Comparison of ENCODE assay signal across 24 mouse cellular contexts in genomic region chr17:33550388-33550787, GRCm38 (mm10). TPM values are rescaled to one million over a fixed set of nuclear protein-coding genes. Genes with fewer than 3 reads are reported as not detected.
A peak's percentile ranks its signal among the peaks of the same experiment; 100 is the strongest.
DNase-seq lines count a peak whose midpoint lies in the region; ATAC-seq lines count a peak whose summit lies in the region.
"Had no signal": no experiment of that assay in that cellular context is flagged by ENCODE, and none has a peak within 500 bp of the region (broad histone marks: within the 10 kb centered on the region; RNA-seq: fewer than 3 reads in every experiment).

No protein-coding gene starts in this region.

- H3K9me3 ChIP-seq in kidney, embryonic 16.5 days (ENCODE audit: low read length) = no peaks in the 10 kb centered on the region
- H3K9me3 ChIP-seq: forebrain, embryonic 13.5 days; heart, embryonic 10.5 days; hindbrain, embryonic 12.5 days had no signal

- H3K4me3 ChIP-seq in kidney, embryonic 16.5 days (ENCODE audit: low read length) = no peak overlapping the region
- H3K4me3 ChIP-seq: forebrain, embryonic 13.5 days; gastrocnemius, adult 2 months; heart, embryonic 10.5 days; hindbrain, embryonic 12.5 days had no signal

- H3K9ac ChIP-seq in kidney, embryonic 16.5 days (replicated peaks; ENCODE audit: low read length) = no peak overlapping the region
- H3K9ac ChIP-seq: forebrain, embryonic 13.5 days; forebrain, postnatal 0 days; hindbrain, embryonic 12.5 days had no signal

- H3K27ac ChIP-seq in kidney, embryonic 16.5 days (ENCODE audit: low read length) = no peak overlapping the region
- H3K27ac ChIP-seq: forebrain, embryonic 13.5 days; gastrocnemius, adult 2 months; heart, embryonic 10.5 days; hindbrain, embryonic 12.5 days had no signal

- H3K27me3 ChIP-seq in kidney, embryonic 16.5 days (ENCODE audit: insufficient read depth, low read length) = no peaks in the 10 kb centered on the region
- H3K27me3 ChIP-seq: CH12.LX; forebrain, embryonic 13.5 days; hindbrain, embryonic 12.5 days; Patski had no signal

- no peaks in the 10 kb centered on the region for H3K4me1 ChIP-seq in kidney, embryonic 16.5 days (ENCODE audit: insufficient read depth, low read length)
- H3K4me1 ChIP-seq: forebrain, embryonic 13.5 days; heart, embryonic 10.5 days; hindbrain, embryonic 12.5 days had no signal

- peaks cover 30% of the 10 kb centered on the region for H3K36me3 ChIP-seq in kidney, embryonic 16.5 days (ENCODE audit: insufficient read depth, low read length)

- no peak for ATAC-seq in kidney, embryonic 16.5 days (ENCODE audit: low FRiP score, low TSS enrichment)
- 0 out of 2 replicates have a peak, but pooled peaks have one; percentile 9 for ATAC-seq in megakaryocyte progenitor cell, adult 5-6 weeks (replicated peaks; ENCODE audit: poor library complexity)
- ATAC-seq: activated CD4-positive, CD25-positive, alpha-beta regulatory T cell, adult 4 months; forebrain, embryonic 13.5 days; forebrain, postnatal 0 days; hindbrain, embryonic 16.5 days; inflammation-experienced regulatory T-cells, adult 6 months; Patski had no signal

- no peak overlapping the region for H3K4me2 ChIP-seq in kidney, embryonic 16.5 days (replicated peaks; ENCODE audit: low read depth, low read length)
- H3K4me2 ChIP-seq: forebrain, embryonic 13.5 days; hindbrain, embryonic 12.5 days had no signal

- WGBS in kidney, embryonic 16.5 days = 84% methylated on average over 10 of the region's 10 CpGs

- peak; percentile 53 for DNase-seq in cerebellum, adult 9-10 months
- no peak for DNase-seq in cerebellum, adult 11 months
- peak; percentile 43 for DNase-seq in kidney, postnatal 10 days
- DNase-seq in CD4-positive helper T cell, adult 2 months (ENCODE audit: low read depth, low spot score) = peak; percentile 46
- no peak for DNase-seq in adipocyte (ENCODE audit: low spot score)
- DNase-seq: adrenal gland, adult 2 months; adrenal gland, postnatal 25 days; forebrain, postnatal 0 days; gastrocnemius, adult 2 months; gastrocnemius, postnatal 36 days; heart, adult 18-20 months; heart, postnatal 10 days; heart, postnatal 4 days had no signal

RNA-seq across cellular contexts. Expression of gene Myo1f, which starts 5.1 kb away (rescaled TPM):
- 2.1 and 2.7 TPM in 2 replicates for polyA plus RNA-seq in kidney, embryonic 16.5 days (2015; fragmentation: Nextera tagmentation; extraction: Ambion mirVana)
- total RNA-seq in megakaryocyte progenitor cell, adult 5-6 weeks (2015) = 43.0 and 45.0 TPM in 2 replicates
- total RNA-seq in megakaryocyte progenitor cell, adult 5-6 weeks (2017) = 96.4 and 121 TPM in 2 replicates
- polyA plus RNA-seq: C2C12, Patski had no signal

RNA-seq across cellular contexts. Expression of gene Adamts10, which starts 26.4 kb away (rescaled TPM):
- 73.5 and 81.7 TPM in 2 replicates for polyA plus RNA-seq in kidney, embryonic 16.5 days (2015; fragmentation: Nextera tagmentation; extraction: Ambion mirVana)
- 13.8 and 14.0 TPM in 2 replicates for total RNA-seq in megakaryocyte progenitor cell, adult 5-6 weeks (2015)
- total RNA-seq in megakaryocyte progenitor cell, adult 5-6 weeks (2017) = 18.5 and 20.6 TPM in 2 replicates

Comparison
In these comparisons a context has a peak if more than half of its experiments do, and no peak if none do; other contexts are left out.
1. DNase-seq: peak in cerebellum, adult 9-10 months (single experiment), kidney, postnatal 10 days (single experiment) and CD4-positive helper T cell, adult 2 months (single experiment); none in cerebellum, adult 11 months (single experiment) and adipocyte (single experiment).